Mouse (Mus musculus) MEL-GATA-1-ER (cell line): ENCODE measurements around the gene Esyt2.
A peak's percentile ranks its signal among the peaks of the same experiment; 100 is the strongest.

Experiments
- DNase-seq: peaks from one replicate; pipeline ENCODE4 v3.0.0-alpha.2; 2012; ENCODE audit warnings: low read depth; ENCODE audit errors: extremely low read depth

Esyt2 gene

GRCm38 (mm10) chr12:116354694-116355093 is 73.7 kb downstream of the Esyt2 start:
- no peak for DNase-seq

GRCm38 (mm10) chr12:116362091-116362490 is 81.1 kb downstream of the Esyt2 start:
- peak; percentile 22 for DNase-seq

- no peak for DNase-seq
Observed at GRCm38 (mm10) chr12:116366900-116367299, 85.9 kb downstream of the Esyt2 start.

GRCm38 (mm10) chr12:116367346-116367745 is 86.3 kb downstream of the Esyt2 start:
- peak; percentile 23 for DNase-seq

- DNase-seq, result no peak
Observed at GRCm38 (mm10) chr12:116368857-116369256, 87.9 kb downstream of the Esyt2 start.

- DNase-seq, result no peak
Observed at GRCm38 (mm10) chr12:116383101-116383500, 102.1 kb downstream of the Esyt2 start.

GRCm38 (mm10) chr12:116383995-116384394 is 103.0 kb downstream of the Esyt2 start:
- no peak for DNase-seq

GRCm38 (mm10) chr12:116386802-116387201 is 105.8 kb downstream of the Esyt2 start:
- no peak for DNase-seq

- DNase-seq, result no peak
Observed at GRCm38 (mm10) chr12:116389868-116390267, 108.9 kb downstream of the Esyt2 start.

GRCm38 (mm10) chr12:116394327-116394726 is 113.3 kb downstream of the Esyt2 start:
- no peak for DNase-seq

GRCm38 (mm10) chr12:116395312-116395711 is 114.3 kb downstream of the Esyt2 start:
- DNase-seq, result no peak

- DNase-seq, result no peak
Observed at GRCm38 (mm10) chr12:116396072-116396695, 115.2 kb downstream of the Esyt2 start.

GRCm38 (mm10) chr12:116404012-116404679 is 123.2 kb downstream of the Esyt2 start:
- DNase-seq, result peak; percentile 67

GRCm38 (mm10) chr12:116405045-116405835 is 124.2 kb downstream of the Esyt2 start, which contains the start of gene Ncapg2:
Ncapg2 (plus strand) TSS chr12:116405402.
- DNase-seq, result peak; percentile 99

GRCm38 (mm10) chr12:116405836-116406155 is 124.8 kb downstream of the Esyt2 start:
- peak; percentile 61 for DNase-seq

GRCm38 (mm10) chr12:116407883-116408282 is 126.9 kb downstream of the Esyt2 start:
- DNase-seq, result peak; percentile 20

- no peak for DNase-seq
Observed at GRCm38 (mm10) chr12:116414941-116415340, 133.9 kb downstream of the Esyt2 start.

GRCm38 (mm10) chr12:116416514-116416913 is 135.5 kb downstream of the Esyt2 start:
- no peak for DNase-seq

GRCm38 (mm10) chr12:116421656-116422055 is 140.7 kb downstream of the Esyt2 start:
- DNase-seq, result no peak

GRCm38 (mm10) chr12:116425392-116425791 is 144.4 kb downstream of the Esyt2 start:
- no peak for DNase-seq

- peak; percentile 33 for DNase-seq
Observed at GRCm38 (mm10) chr12:116433742-116434141, 152.7 kb downstream of the Esyt2 start.

- no peak for DNase-seq
Observed at GRCm38 (mm10) chr12:116435232-116435631, 154.2 kb downstream of the Esyt2 start.
